Mouse (Mus musculus) embryonic facial prominence, embryonic 13.5 days (tissue): ENCODE measurements around the gene Pla2g5. TPM values are rescaled to one million over a fixed set of nuclear protein-coding genes. Genes with fewer than 3 reads are reported as not detected.
"Not testable (repeated sequence)": the region's sequence is repeated elsewhere in the genome, so short reads cannot be mapped to it uniquely, and the experiment has no call there.

Source experiments
- ATAC-seq: fragments of 200-750 bp; cut with Nextera tagmentation; 2 replicates; pipeline ENCODE4 v1.8.0; 2017; ENCODE audit warnings: low read depth; ENCODE audit not compliant: insufficient number of reproducible peaks, insufficient read depth, low FRiP score, low TSS enrichment
- H3K27ac ChIP-seq: fragments of 300-500 bp; sonication (generic); 2 replicates; pipeline ENCODE4 v1.5.1; 2015; ENCODE audit warnings: moderate library complexity, mild to moderate bottlenecking, inconsistent platforms
- H3K27me3 ChIP-seq: fragments of 300-500 bp; sonication (generic); 2 replicates; pipeline ENCODE4 v1.6.1; 2015; ENCODE audit warnings: mild to moderate bottlenecking, inconsistent platforms
- H3K36me3 ChIP-seq: fragments of 300-500 bp; sonication (generic); 2 replicates; pipeline ENCODE4 v1.6.1; 2015; ENCODE audit warnings: mild to moderate bottlenecking, inconsistent platforms
- H3K4me1 ChIP-seq: fragments of 300-500 bp; sonication (generic); 2 replicates; pipeline ENCODE4 v1.6.1; 2015; ENCODE audit warnings: inconsistent platforms
- H3K4me2 ChIP-seq: fragments of 300-500 bp; sonication (generic); 2 replicates; pipeline ENCODE4 v1.6.1; 2015; ENCODE audit warnings: moderate library complexity, mild to moderate bottlenecking, inconsistent platforms
- H3K4me3 ChIP-seq: fragments of 300-500 bp; sonication (generic); 2 replicates; pipeline ENCODE4 v1.5.1; 2015; ENCODE audit warnings: mild to moderate bottlenecking, inconsistent platforms
- H3K9ac ChIP-seq: fragments of 300-500 bp; sonication (generic); 2 replicates; pipeline ENCODE4 v1.6.1; 2015; ENCODE audit warnings: mild to moderate bottlenecking, inconsistent platforms
- H3K9me3 ChIP-seq: fragments of 300-500 bp; sonication (generic); 2 replicates; pipeline ENCODE4 v1.6.1; 2016; ENCODE audit warnings: inconsistent platforms
- WGBS: fragments of 180-500 bp; shearing (Covaris S2); methylation state at CpG from one replicate; pipeline ENCODE4 v1.1.7; 2015; ENCODE audit warnings: mixed read lengths; 5-methylcytosine and 5-hydroxymethylcytosine counted together
- polyA plus RNA-seq: library from polyadenylated mRNA; unstranded; fragments of >200 nt; fragmentation: Nextera tagmentation; extraction: Ambion mirVana; gene quantifications from 2 replicates; pipeline ENCODE4 v1.2.1, GENCODE M21; 2015

Pla2g5 gene
- 0.53 and 0.65 TPM in 2 replicates for polyA plus RNA-seq

GRCm38 (mm10) chr4:138863344-138863998 is at the start of gene Pla2g5:
TSS of gene Pla2g5 (minus strand) at chr4:138863482.
- no peak within 1 kb of the TSS for H3K9ac ChIP-seq
- no peak within 1 kb of the TSS for H3K4me2 ChIP-seq
- H3K4me1 ChIP-seq: no peaks in the 10 kb centered on the region
- peaks cover 3% of the 10 kb centered on the region; the same call in 1 of the 2 replicates for H3K27me3 ChIP-seq
- ATAC-seq: no peak
- no peaks in the 10 kb centered on the region for H3K36me3 ChIP-seq
- no peak within 1 kb of the TSS for H3K27ac ChIP-seq
- 73% methylated on average over 10 of the region's 10 CpGs for WGBS
- no peak within 1 kb of the TSS for H3K4me3 ChIP-seq
- no peaks in the 10 kb centered on the region for H3K9me3 ChIP-seq

DNA sequence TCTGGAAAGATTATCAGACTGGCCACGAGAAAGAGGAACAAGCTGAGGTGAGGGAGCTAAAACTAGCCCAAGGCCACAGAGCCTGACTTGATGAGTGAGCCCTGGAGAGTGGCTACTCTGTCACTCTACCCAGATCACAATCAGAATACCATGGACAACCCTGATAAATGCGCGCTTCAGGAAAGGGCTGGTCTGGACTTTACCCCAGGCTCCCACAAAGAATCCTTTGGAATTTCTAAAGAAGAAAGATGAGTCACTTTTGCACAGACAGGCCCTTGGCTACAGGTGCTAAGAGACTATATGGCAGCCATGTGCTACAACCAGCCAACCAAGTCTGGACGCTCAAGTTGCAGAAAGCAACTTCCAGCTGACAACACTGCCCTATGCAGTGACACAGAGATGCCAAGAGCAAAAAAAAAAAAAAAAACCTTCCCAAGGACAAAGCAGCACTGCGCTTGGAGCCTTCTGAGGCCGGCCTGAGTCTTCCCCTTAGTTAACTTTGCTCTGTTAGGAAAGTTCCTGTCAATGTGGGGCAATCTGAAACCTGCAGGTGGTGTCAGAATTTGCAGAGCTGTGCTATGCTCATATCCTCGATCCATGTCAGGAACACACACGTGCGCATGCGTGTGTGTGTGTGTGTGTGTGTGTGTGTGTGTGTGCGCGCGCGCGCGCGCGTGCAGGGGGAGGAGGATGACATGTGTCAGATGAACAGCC is 42.5 kb upstream of the Pla2g5 start:
- no peak for ATAC-seq
- WGBS: 94% methylated on average over 18 of the region's 18 CpGs
- Histone ChIP-seq H3K27ac (no peak overlapping the region), H3K36me3 (peaks cover 78% of the 10 kb centered on the region), H3K4me2 (no peak overlapping the region), H3K9ac (no peak overlapping the region), H3K4me3 (no peak overlapping the region), H3K4me1 (no peaks in the 10 kb centered on the region), H3K27me3 (no peaks in the 10 kb centered on the region), H3K9me3 (no peaks in the 10 kb centered on the region)

DNA sequence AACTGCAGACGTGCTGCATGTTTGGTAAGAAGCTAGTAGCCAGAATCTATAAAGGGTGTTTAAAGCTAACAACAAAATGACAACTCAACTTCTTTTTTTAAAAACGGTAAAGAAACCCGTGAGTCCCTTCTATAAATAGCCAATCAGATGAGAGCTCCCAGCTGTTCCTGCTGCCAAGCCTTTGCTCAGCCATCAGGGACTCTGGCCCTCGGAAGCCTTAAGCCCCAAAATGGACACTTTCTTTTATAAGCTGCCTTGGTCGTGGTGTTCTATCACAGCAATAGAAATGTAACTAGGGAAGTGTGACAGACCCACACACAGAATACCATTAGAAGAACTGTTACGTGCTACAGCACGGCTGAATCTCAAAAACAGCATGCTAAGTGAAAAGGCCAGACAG is 36.1 kb upstream of the Pla2g5 start:
- no peak overlapping the region for H3K4me2 ChIP-seq

DNA sequence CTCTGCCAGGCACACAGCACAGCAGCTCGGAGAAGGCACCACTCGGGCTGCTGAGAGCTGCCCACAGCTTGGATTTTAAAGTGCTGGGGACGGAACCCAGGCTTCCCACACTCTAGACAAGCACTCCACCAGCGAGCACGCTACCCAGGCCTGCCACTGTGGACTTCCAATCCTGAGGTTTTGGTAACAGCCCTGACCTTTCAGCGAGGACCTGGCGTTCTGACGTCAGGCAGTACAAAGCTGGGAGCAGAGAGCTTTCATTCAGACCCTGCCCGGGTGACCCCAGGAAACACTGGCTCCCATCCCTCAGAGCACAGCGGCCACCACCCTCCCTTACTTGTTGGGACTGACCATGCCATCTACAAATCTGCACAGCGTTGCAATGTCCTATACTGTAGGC is 30.5 kb upstream of the Pla2g5 start:
- H3K9ac ChIP-seq, H3K4me3 ChIP-seq, H3K4me2 ChIP-seq, H3K9me3 ChIP-seq, H3K4me1 ChIP-seq, H3K27me3 ChIP-seq, ATAC-seq, H3K27ac ChIP-seq: not testable (repeated sequence)
- peaks cover 71% of the 10 kb centered on the region for H3K36me3 ChIP-seq
- WGBS: 90% methylated on average over 11 of the region's 11 CpGs

More for the DNA sequence above, 36.1 kb upstream of the Pla2g5 start:
- H3K9ac ChIP-seq: no peak overlapping the region
- no peak overlapping the region for H3K4me3 ChIP-seq
- no peaks in the 10 kb centered on the region for H3K9me3 ChIP-seq
- whole genome bisulfite sequencing: 86% methylated on average over 7 of the region's 7 CpGs
- no peaks in the 10 kb centered on the region for H3K4me1 ChIP-seq
- no peaks in the 10 kb centered on the region for H3K27me3 ChIP-seq
- no peak for ATAC-seq
- peaks cover 96% of the 10 kb centered on the region for H3K36me3 ChIP-seq
- no peak overlapping the region for H3K27ac ChIP-seq

DNA sequence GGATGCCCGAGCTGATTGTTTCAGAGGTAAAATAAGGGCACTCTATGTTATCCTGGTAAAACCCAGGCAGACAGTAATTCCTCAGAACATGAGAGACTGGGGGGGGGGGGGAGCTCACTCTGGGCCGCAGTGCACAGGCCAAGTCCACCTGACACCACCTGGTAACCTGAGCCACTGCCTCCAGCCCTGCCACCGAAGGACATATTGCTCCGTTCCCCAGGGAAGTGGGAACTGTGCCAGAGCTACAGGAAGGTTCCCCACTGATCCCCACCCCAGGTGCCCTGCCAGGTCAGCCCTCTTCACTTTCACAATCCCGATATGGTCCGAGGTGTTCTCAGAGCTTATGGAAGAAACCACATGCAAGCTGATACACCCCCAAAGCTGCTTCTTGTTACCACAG is 29.4 kb upstream of the Pla2g5 start:
- H3K36me3 ChIP-seq: peaks cover 60% of the 10 kb centered on the region
- H3K9ac ChIP-seq: no peak overlapping the region
- H3K27ac ChIP-seq: no peak overlapping the region
- H3K4me1 ChIP-seq: no peaks in the 10 kb centered on the region
- H3K4me3 ChIP-seq: no peak overlapping the region
- no peak overlapping the region for H3K4me2 ChIP-seq
- H3K27me3 ChIP-seq: no peaks in the 10 kb centered on the region
- WGBS: 63% methylated on average over 6 of the region's 6 CpGs
- ATAC-seq: 0 out of 2 replicates have a peak, but pooled peaks have one; percentile 56
- no peaks in the 10 kb centered on the region for H3K9me3 ChIP-seq

- Histone ChIP-seq H3K27me3 (no peaks in the 10 kb centered on the region), H3K4me1 (no peaks in the 10 kb centered on the region), H3K4me2 (no peak overlapping the region), H3K27ac (no peak overlapping the region), H3K9ac (no peak overlapping the region), H3K9me3 (no peaks in the 10 kb centered on the region), H3K4me3 (no peak overlapping the region), H3K36me3 (peaks cover 30% of the 10 kb centered on the region)
- WGBS: 67% methylated on average over 8 of the region's 8 CpGs
- ATAC-seq: no peak
Observed at GRCm38 (mm10) chr4:138889635-138890034, 26.4 kb upstream of the Pla2g5 start.

GRCm38 (mm10) chr4:138889165-138889564 is 25.9 kb upstream of the Pla2g5 start:
- WGBS: 37% methylated on average over 7 of the region's 7 CpGs
- H3K4me1 ChIP-seq: no peaks in the 10 kb centered on the region
- no peak for ATAC-seq
- no peak overlapping the region for H3K9ac ChIP-seq
- no peak overlapping the region for H3K27ac ChIP-seq
- no peaks in the 10 kb centered on the region for H3K27me3 ChIP-seq
- no peaks in the 10 kb centered on the region for H3K9me3 ChIP-seq
- H3K4me2 ChIP-seq: no peak overlapping the region
- peaks cover 26% of the 10 kb centered on the region for H3K36me3 ChIP-seq
- H3K4me3 ChIP-seq: no peak overlapping the region

DNA sequence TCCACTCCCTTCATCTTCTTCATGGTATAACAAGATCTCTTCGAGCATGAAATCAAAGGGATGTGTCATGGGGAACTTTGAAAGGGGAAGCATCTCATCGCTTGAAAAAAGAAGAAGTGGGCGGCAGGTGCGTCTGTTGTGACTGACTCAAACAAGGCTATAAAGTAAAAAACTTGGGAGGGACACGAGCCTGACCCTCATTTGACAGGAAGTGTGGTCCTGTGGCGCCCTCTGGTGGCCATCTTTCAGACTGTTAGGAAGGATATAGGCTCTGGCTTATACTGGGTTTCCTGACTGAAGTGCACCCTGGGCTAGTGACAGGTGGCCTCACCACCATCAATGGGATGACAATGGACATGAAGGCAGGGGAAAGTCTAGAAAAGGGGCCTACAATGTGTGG is 21.0 kb upstream of the Pla2g5 start:
- Histone ChIP-seq H3K4me1 (peaks cover 8% of the 10 kb centered on the region; the same call in 1 of the 2 replicates), H3K9me3 (no peaks in the 10 kb centered on the region), H3K27me3 (peaks cover 6% of the 10 kb centered on the region; the same call in 1 of the 2 replicates), H3K4me3 (no peak overlapping the region), H3K36me3 (no peaks in the 10 kb centered on the region), H3K27ac (no peak overlapping the region), H3K4me2 (no peak overlapping the region), H3K9ac (no peak overlapping the region)
- WGBS: 17% methylated on average over 6 of the region's 6 CpGs
- no peak for ATAC-seq

DNA sequence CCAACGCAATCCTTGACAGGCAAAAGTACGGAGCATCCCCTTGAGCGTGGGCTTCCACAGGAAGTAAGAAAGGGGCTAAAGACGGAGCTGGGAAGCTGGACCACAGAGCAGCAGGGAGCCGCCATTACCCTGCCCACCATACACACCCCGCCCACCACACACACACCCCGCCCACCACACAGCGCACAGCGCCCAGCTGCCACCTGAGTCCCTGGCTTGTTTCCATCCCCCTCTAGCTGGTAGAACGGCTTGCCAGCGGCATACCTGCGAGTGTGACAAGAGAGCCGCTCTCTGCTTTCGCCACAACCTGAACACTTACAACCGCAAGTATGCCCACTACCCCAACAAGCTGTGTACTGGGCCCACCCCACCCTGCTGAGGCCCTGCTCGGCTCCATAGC is 18.9 kb upstream of the Pla2g5 start:
- Histone ChIP-seq H3K27me3 (peaks cover 6% of the 10 kb centered on the region; the same call in 1 of the 2 replicates), H3K9me3 (no peaks in the 10 kb centered on the region), H3K9ac (peak overlapping the region; percentile 51), H3K4me2 (peak overlapping the region; percentile 58), H3K4me1 (peaks cover 8% of the 10 kb centered on the region; the same call in 1 of the 2 replicates), H3K36me3 (no peaks in the 10 kb centered on the region), H3K4me3 (peak overlapping the region; percentile 29), H3K27ac (no peak overlapping the region)
- ATAC-seq: 0 out of 2 replicates have a peak, but pooled peaks have one; percentile 27
- WGBS: 9% methylated on average over 16 of the region's 16 CpGs

GRCm38 (mm10) chr4:138880811-138881584 is 17.7 kb upstream of the Pla2g5 start:
- H3K36me3 ChIP-seq: no peaks in the 10 kb centered on the region
- no peaks in the 10 kb centered on the region for H3K9me3 ChIP-seq
- 82% methylated on average over 7 of the region's 7 CpGs for WGBS
- H3K4me2 ChIP-seq: no peak overlapping the region
- H3K4me3 ChIP-seq: no peak overlapping the region
- H3K9ac ChIP-seq: no peak overlapping the region
- peaks cover 6% of the 10 kb centered on the region; the same call in 1 of the 2 replicates for H3K27me3 ChIP-seq
- no peak for ATAC-seq
- peaks cover 8% of the 10 kb centered on the region; the same call in 1 of the 2 replicates for H3K4me1 ChIP-seq
- H3K27ac ChIP-seq: no peak overlapping the region

- ATAC-seq: no peak
- 88% methylated on average over 11 of the region's 11 CpGs for WGBS
- H3K4me1 ChIP-seq: peaks cover 8% of the 10 kb centered on the region; the same call in 1 of the 2 replicates
- no peak overlapping the region for H3K4me3 ChIP-seq
- no peaks in the 10 kb centered on the region for H3K36me3 ChIP-seq
- H3K9me3 ChIP-seq: no peaks in the 10 kb centered on the region
- H3K27ac ChIP-seq: no peak overlapping the region
- peaks cover 6% of the 10 kb centered on the region; the same call in 1 of the 2 replicates for H3K27me3 ChIP-seq
- no peak overlapping the region for H3K9ac ChIP-seq
- no peak overlapping the region for H3K4me2 ChIP-seq
Observed at GRCm38 (mm10) chr4:138879808-138880207, 16.5 kb upstream of the Pla2g5 start.
